Mouse (Mus musculus) lung, adult 2 months (tissue): ENCODE results near the gene Pom121.

Experiments used
- CTCF ChIP-seq: fragments of 200-500 bp; IDR thresholded peaks from 2 replicates; pipeline ENCODE4 v1.5.1; 2011; ENCODE audit warnings: mild to moderate bottlenecking, low read length, control low read depth; ENCODE audit not compliant: insufficient read depth
- POLR2A ChIP-seq: fragments of 200-500 bp; IDR thresholded peaks from 2 replicates; pipeline ENCODE4 v1.6.1; 2011; ENCODE audit warnings: low read depth, mild to moderate bottlenecking, control low read depth, low read length, borderline replicate concordance; ENCODE audit errors: extremely low read depth

- TF ChIP-seq CTCF (no peak), POLR2A (no peak)
Measured at GRCm38 (mm10) chr5:135376341-135376740, 18.0 kb downstream of the Pom121 start.
